Mouse (Mus musculus): Measurements from ENCODE around the gene Il1r2. TPM values are rescaled to one million over a fixed set of nuclear protein-coding genes. Genes with fewer than 3 reads are reported as not detected.

Gene Il1r2
- polyA plus RNA-seq, 1 experiment = not detected

DNA sequence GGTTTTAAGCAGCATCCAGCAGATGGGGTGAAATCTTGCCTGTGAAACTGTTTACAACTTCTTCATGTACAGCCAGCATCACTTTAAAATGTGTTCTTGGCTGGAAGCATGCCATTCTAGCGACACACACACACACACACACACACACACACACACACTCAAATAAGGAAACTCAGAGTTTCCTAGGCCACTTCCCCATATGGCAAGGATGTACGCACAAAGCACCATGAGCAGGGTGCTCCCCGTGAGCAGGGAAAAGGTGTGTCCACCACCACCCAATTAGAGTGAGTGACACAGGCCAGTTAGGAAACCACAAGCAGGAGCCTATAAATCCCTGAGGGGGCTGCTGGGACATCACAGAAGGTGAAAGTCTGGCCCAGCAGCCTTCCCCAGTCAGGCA, 10.5 kb downstream of the Il1r2 start:
- no peaks in the 10 kb centered on the region for H3K36me3 ChIP-seq (ENCODE audit: control insufficient read depth, insufficient read depth, low read length)
- no peak overlapping the region for H3K27ac ChIP-seq (ENCODE audit: control insufficient read depth, insufficient read depth, low read depth, low read length)
- H3K4me1 ChIP-seq (ENCODE audit: control insufficient read depth, insufficient read depth, low read length) = peaks cover 4% of the 10 kb centered on the region
- TF ChIP-seq CTCF (IDR thresholded peaks at IDR 0.05; ENCODE audit: control insufficient read depth, insufficient read depth, insufficient replicate concordance, low read depth, low read length) = no peak
- TF ChIP-seq POLR2A (IDR thresholded peaks at IDR 0.05; ENCODE audit: control insufficient read depth, low read depth, low read length) = no peak
- no peaks in the 10 kb centered on the region for H3K27me3 ChIP-seq (ENCODE audit: control insufficient read depth, insufficient read depth, low read length)
- H3K4me3 ChIP-seq (ENCODE audit: control insufficient read depth, low read depth, low read length) = no peak overlapping the region

DNA sequence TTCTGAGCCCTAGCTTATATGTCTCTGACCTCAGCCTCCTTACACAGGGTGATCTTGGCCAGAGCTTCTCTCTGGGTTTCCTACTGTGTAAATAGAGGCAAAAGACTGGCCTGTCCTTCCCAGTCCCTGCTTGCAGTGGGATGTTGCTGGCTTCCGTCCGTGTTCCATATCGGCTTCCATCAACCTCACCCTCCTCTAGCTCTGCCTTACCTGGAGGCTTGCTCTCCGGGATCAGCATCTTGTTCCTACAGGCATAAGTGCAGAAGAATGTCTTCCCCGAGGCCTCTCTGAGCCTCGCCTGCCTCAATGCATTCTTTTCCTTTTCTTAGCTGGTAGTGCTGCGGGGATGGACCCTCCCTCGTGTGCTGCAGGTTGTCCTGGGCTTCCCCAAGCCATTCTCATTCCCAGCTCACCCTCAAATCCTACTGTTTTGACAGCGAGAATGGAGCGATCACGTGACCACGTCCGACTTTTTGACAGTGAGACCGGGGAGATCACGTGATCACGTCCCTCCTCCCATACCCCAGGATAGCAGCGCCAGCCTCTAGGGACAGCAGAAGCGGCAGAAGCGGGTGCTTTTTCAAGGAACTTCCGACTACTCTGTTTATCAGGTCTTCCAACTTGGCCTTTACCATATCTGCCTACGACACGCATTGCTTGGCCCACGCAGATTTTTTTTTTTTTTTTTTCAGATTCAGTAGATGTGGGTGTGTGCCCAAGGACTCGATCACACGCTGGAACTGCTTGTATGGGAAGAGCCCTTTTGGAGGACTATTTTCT, 11.7 kb downstream of the Il1r2 start:
- no peaks in the 10 kb centered on the region for H3K27me3 ChIP-seq (ENCODE audit: control insufficient read depth, insufficient read depth, low read length)
- H3K36me3 ChIP-seq (ENCODE audit: control insufficient read depth, insufficient read depth, low read length) = no peaks in the 10 kb centered on the region
- no peak overlapping the region for H3K27ac ChIP-seq (ENCODE audit: control insufficient read depth, insufficient read depth, low read depth, low read length)
- H3K4me3 ChIP-seq (ENCODE audit: control insufficient read depth, low read depth, low read length) = peak overlapping the region; percentile 71
- H3K4me1 ChIP-seq (ENCODE audit: control insufficient read depth, insufficient read depth, low read length) = peaks cover 4% of the 10 kb centered on the region
- TF ChIP-seq CTCF (IDR thresholded peaks at IDR 0.05; ENCODE audit: control insufficient read depth, insufficient read depth, insufficient replicate concordance, low read depth, low read length) (no peak), POLR2A (IDR thresholded peaks at IDR 0.05; ENCODE audit: control insufficient read depth, low read depth, low read length) (no peak)

DNA sequence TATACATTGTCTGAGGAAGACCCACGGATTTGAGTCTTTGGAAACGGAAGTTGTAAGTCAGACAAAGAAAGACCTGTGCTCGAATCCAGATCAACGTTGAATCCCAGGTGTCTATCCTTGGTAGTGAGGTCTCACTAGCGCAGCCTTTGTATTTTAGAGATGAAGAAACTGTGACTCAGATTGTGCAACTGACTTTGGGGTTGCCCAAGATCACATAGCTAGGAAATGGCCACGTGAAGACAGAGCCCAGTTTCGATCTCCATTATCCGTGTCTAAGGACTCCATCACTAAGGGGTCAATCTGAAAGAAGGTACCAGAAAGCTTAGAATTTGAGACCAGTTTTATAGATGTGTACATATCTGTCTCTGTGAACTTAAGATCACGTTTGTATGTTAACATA, 17.3 kb downstream of the Il1r2 start:
- H3K4me3 ChIP-seq (ENCODE audit: control insufficient read depth, low read depth, low read length) = no peak overlapping the region
- H3K27ac ChIP-seq (ENCODE audit: control insufficient read depth, insufficient read depth, low read depth, low read length) = no peak overlapping the region
- TF ChIP-seq POLR2A (IDR thresholded peaks at IDR 0.05; ENCODE audit: control insufficient read depth, low read depth, low read length) = no peak
- no peak for TF ChIP-seq CTCF (IDR thresholded peaks at IDR 0.05; ENCODE audit: control insufficient read depth, insufficient read depth, insufficient replicate concordance, low read depth, low read length)
- H3K36me3 ChIP-seq (ENCODE audit: control insufficient read depth, insufficient read depth, low read length) = no peaks in the 10 kb centered on the region
- H3K27me3 ChIP-seq (ENCODE audit: control insufficient read depth, insufficient read depth, low read length) = no peaks in the 10 kb centered on the region
- H3K4me1 ChIP-seq (ENCODE audit: control insufficient read depth, insufficient read depth, low read length) = no peaks in the 10 kb centered on the region

DNA sequence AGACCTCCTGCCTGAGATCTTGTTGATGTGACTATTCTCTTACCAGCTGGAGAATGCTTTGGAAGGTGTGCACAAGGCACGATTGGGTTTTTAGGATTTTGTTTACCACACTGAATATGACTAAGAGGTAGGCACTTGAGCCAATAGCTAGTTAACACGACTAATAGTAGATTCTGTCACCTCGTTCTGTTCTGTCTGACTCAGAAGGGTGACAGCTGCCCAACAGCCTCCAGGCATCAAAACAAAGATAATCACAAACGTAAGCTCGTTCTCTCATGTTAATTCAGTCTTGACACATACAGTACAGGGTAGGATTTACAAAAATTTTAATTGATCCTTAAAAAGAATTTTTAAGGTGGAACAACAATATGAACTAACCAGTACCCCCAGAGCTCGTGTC, 18.7 kb downstream of the Il1r2 start:
- Histone ChIP-seq H3K27me3 (ENCODE audit: control insufficient read depth, insufficient read depth, low read length) (no peaks in the 10 kb centered on the region), H3K4me3 (ENCODE audit: control insufficient read depth, low read depth, low read length) (no peak overlapping the region), H3K4me1 (ENCODE audit: control insufficient read depth, insufficient read depth, low read length) (no peaks in the 10 kb centered on the region), H3K36me3 (ENCODE audit: control insufficient read depth, insufficient read depth, low read length) (no peaks in the 10 kb centered on the region), H3K27ac (ENCODE audit: control insufficient read depth, insufficient read depth, low read depth, low read length) (no peak overlapping the region)
- TF ChIP-seq POLR2A (IDR thresholded peaks at IDR 0.05; ENCODE audit: control insufficient read depth, low read depth, low read length) = no peak
- TF ChIP-seq CTCF (IDR thresholded peaks at IDR 0.05; ENCODE audit: control insufficient read depth, insufficient read depth, insufficient replicate concordance, low read depth, low read length) = no peak

DNA sequence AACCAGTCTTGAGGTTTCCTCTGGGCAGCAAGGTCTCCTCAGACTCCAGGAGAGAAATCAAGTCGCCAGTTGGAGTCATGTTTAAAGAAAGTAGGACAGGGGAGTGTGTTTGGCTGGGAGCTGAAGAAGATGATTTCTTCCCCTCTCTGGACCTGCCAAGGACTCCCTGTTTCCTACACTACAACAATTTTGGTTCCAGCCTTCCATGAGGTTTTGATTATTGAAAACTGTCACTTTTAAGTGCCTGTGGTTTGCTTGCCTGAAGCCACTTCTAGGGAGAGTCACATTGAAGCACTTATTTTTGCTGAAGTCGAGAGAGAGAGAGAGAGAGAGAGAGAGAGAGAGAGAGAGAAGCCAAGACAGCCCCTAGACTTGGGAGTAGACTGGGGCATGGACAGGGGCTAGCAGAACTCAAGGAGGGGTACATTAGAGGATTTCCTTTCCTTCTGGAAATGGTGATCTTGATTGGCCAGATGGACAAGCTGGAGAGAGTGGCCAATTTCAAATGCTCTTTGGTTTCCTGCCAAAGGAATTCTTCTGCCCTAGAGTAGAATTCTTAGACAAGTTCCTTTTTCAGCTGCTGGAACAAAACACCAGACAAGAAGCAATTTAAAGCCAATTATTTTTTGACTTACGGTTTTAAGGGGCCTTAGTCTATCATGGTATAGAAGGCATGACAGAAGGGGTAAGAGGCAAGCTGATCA, 20.9 kb downstream of the Il1r2 start:
- H3K4me1 ChIP-seq (ENCODE audit: control insufficient read depth, insufficient read depth, low read length) = no peaks in the 10 kb centered on the region
- no peaks in the 10 kb centered on the region for H3K27me3 ChIP-seq (ENCODE audit: control insufficient read depth, insufficient read depth, low read length)
- H3K27ac ChIP-seq (ENCODE audit: control insufficient read depth, insufficient read depth, low read depth, low read length) = no peak overlapping the region
- no peaks in the 10 kb centered on the region for H3K36me3 ChIP-seq (ENCODE audit: control insufficient read depth, insufficient read depth, low read length)
- TF ChIP-seq POLR2A (IDR thresholded peaks at IDR 0.05; ENCODE audit: control insufficient read depth, low read depth, low read length) = no peak
- TF ChIP-seq CTCF (IDR thresholded peaks at IDR 0.05; ENCODE audit: control insufficient read depth, insufficient read depth, insufficient replicate concordance, low read depth, low read length) = no peak
- H3K4me3 ChIP-seq (ENCODE audit: control insufficient read depth, low read depth, low read length) = no peak overlapping the region

DNA sequence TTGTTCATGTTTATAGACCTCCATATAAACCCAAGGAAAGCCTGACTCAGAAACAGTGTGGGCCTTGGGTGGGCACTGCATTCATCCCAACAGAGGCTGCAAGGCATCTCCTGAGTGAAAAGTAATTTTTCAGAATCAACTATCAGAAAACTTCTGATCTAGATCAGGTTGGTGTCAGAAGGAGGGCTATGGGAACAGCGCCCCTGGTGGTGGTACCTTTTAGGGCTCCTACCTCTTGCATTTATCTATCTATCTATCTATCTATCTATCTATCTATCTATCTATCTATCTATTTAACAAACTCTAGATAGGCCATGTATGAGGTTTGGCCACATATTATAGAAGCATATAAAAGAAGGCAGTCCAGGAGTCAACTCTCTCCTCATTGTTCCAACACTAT, 21.7 kb downstream of the Il1r2 start:
- no peaks in the 10 kb centered on the region for H3K4me1 ChIP-seq (ENCODE audit: control insufficient read depth, insufficient read depth, low read length)
- no peak overlapping the region for H3K27ac ChIP-seq (ENCODE audit: control insufficient read depth, insufficient read depth, low read depth, low read length)
- no peaks in the 10 kb centered on the region for H3K27me3 ChIP-seq (ENCODE audit: control insufficient read depth, insufficient read depth, low read length)
- no peaks in the 10 kb centered on the region for H3K36me3 ChIP-seq (ENCODE audit: control insufficient read depth, insufficient read depth, low read length)
- H3K4me3 ChIP-seq (ENCODE audit: control insufficient read depth, low read depth, low read length) = no peak overlapping the region
- TF ChIP-seq POLR2A (IDR thresholded peaks at IDR 0.05; ENCODE audit: control insufficient read depth, low read depth, low read length) = no peak
- no peak for TF ChIP-seq CTCF (IDR thresholded peaks at IDR 0.05; ENCODE audit: control insufficient read depth, insufficient read depth, insufficient replicate concordance, low read depth, low read length)

DNA sequence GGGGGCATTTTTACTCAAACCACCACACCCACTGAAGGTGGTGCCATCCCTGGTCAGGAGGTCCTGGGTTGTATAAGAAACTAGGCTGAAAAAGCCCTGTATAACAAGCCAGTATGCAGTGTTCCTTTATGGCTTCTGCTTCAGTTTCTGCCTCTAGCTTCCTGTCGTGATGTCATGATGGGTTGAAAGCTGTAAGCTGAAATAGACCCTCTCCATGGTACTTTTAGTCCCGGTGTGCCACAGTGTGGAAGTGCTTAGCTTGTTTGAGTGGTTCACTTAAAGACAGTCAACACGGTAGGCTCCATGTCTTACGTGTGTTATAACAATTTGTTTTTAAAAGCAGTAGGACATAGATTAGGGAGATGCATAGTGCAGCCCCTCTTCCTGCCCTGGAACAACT, 32.4 kb downstream of the Il1r2 start:
- Histone ChIP-seq H3K27ac (ENCODE audit: control insufficient read depth, insufficient read depth, low read depth, low read length) (no peak overlapping the region), H3K4me1 (ENCODE audit: control insufficient read depth, insufficient read depth, low read length) (peaks cover 3% of the 10 kb centered on the region; the same call in 1 of the 2 replicates), H3K27me3 (ENCODE audit: control insufficient read depth, insufficient read depth, low read length) (no peaks in the 10 kb centered on the region), H3K36me3 (ENCODE audit: control insufficient read depth, insufficient read depth, low read length) (no peaks in the 10 kb centered on the region), H3K4me3 (ENCODE audit: control insufficient read depth, low read depth, low read length) (no peak overlapping the region)
- TF ChIP-seq CTCF (IDR thresholded peaks at IDR 0.05; ENCODE audit: control insufficient read depth, insufficient read depth, insufficient replicate concordance, low read depth, low read length) (no peak), POLR2A (IDR thresholded peaks at IDR 0.05; ENCODE audit: control insufficient read depth, low read depth, low read length) (no peak)

All from testis, adult 2 months (tissue).